Mouse (Mus musculus): ENCODE data around the gene Pik3c2a. TPM values are rescaled to one million over a fixed set of nuclear protein-coding genes. Genes with fewer than 3 reads are reported as not detected.
A peak's percentile ranks its signal among the peaks of the same experiment; 100 is the strongest.

Pik3c2a gene
- polyA plus RNA-seq, 1 experiment = 20.0 TPM

- 94% methylated on average over 1 of the region's 1 CpGs for WGBS
- H3K4me3 ChIP-seq (replicated peaks; ENCODE audit: insufficient read depth, low read depth, low read length) = no peak overlapping the region
- TF ChIP-seq POLR2A (IDR thresholded peaks at IDR 0.05; ENCODE audit: borderline replicate concordance, insufficient read depth, low read length) (no peak), CTCF (IDR thresholded peaks at IDR 0.05; ENCODE audit: borderline replicate concordance, insufficient read depth, low read depth, low read length) (no peak)
- no peaks in the 10 kb centered on the region for H3K4me1 ChIP-seq (ENCODE audit: control insufficient read depth, insufficient read depth, low read length)
- no peaks in the 10 kb centered on the region for H3K27me3 ChIP-seq (ENCODE audit: control insufficient read depth, insufficient read depth, low read length)
- no peak overlapping the region for H3K27ac ChIP-seq (ENCODE audit: insufficient read depth, low read length)
- no peak for DNase-seq
These were observed 69.0 kb downstream of the Pik3c2a start for GRCm38 (mm10) chr7:116374284-116374683.

GRCm38 (mm10) chr7:116336226-116336625 lies 107.0 kb downstream of the Pik3c2a start:
- no peak for TF ChIP-seq POLR2A (IDR thresholded peaks at IDR 0.05; ENCODE audit: borderline replicate concordance, insufficient read depth, low read length)
- TF ChIP-seq CTCF (IDR thresholded peaks at IDR 0.05; ENCODE audit: borderline replicate concordance, insufficient read depth, low read depth, low read length) = peak; percentile 23; the same call in 1 of the 2 replicates
- Histone ChIP-seq H3K27ac (ENCODE audit: insufficient read depth, low read length) (no peak overlapping the region), H3K4me3 (replicated peaks; ENCODE audit: insufficient read depth, low read depth, low read length) (no peak overlapping the region), H3K27me3 (ENCODE audit: control insufficient read depth, insufficient read depth, low read length) (no peaks in the 10 kb centered on the region), H3K4me1 (ENCODE audit: control insufficient read depth, insufficient read depth, low read length) (no peaks in the 10 kb centered on the region)
- WGBS = 85% methylated on average over 1 of the region's 1 CpGs
- peak; percentile 34 to 47 for DNase-seq

GRCm38 (mm10) chr7:116335133-116335532 lies 108.1 kb downstream of the Pik3c2a start:
- 87% methylated on average over 6 of the region's 6 CpGs for WGBS

GRCm38 (mm10) chr7:116334669-116335038 lies 108.6 kb downstream of the Pik3c2a start:
- Histone ChIP-seq H3K4me3 (replicated peaks; ENCODE audit: insufficient read depth, low read depth, low read length) (peak overlapping the region; percentile 99), H3K27ac (ENCODE audit: insufficient read depth, low read length) (no peak overlapping the region), H3K4me1 (ENCODE audit: control insufficient read depth, insufficient read depth, low read length) (no peaks in the 10 kb centered on the region), H3K27me3 (ENCODE audit: control insufficient read depth, insufficient read depth, low read length) (no peaks in the 10 kb centered on the region)
- no peak for DNase-seq
- TF ChIP-seq POLR2A (IDR thresholded peaks at IDR 0.05; ENCODE audit: borderline replicate concordance, insufficient read depth, low read length) (no peak), CTCF (IDR thresholded peaks at IDR 0.05; ENCODE audit: borderline replicate concordance, insufficient read depth, low read depth, low read length) (no peak)
- WGBS = 22% methylated on average over 8 of the region's 8 CpGs

More at GRCm38 (mm10) chr7:116335133-116335532, 108.1 kb downstream of the Pik3c2a start:
- Histone ChIP-seq H3K4me1 (ENCODE audit: control insufficient read depth, insufficient read depth, low read length) (no peaks in the 10 kb centered on the region), H3K27me3 (ENCODE audit: control insufficient read depth, insufficient read depth, low read length) (no peaks in the 10 kb centered on the region), H3K27ac (ENCODE audit: insufficient read depth, low read length) (no peak overlapping the region), H3K4me3 (replicated peaks; ENCODE audit: insufficient read depth, low read depth, low read length) (no peak overlapping the region)
- TF ChIP-seq CTCF (IDR thresholded peaks at IDR 0.05; ENCODE audit: borderline replicate concordance, insufficient read depth, low read depth, low read length) = no peak
- no peak for TF ChIP-seq POLR2A (IDR thresholded peaks at IDR 0.05; ENCODE audit: borderline replicate concordance, insufficient read depth, low read length)
- DNase-seq = no peak

GRCm38 (mm10) chr7:116333713-116334668 lies 109.3 kb downstream of the Pik3c2a start, which contains the start of gene Rps13:
Rps13 (minus strand) TSS chr7:116334195.
- H3K4me3 ChIP-seq (replicated peaks; ENCODE audit: insufficient read depth, low read depth, low read length) = peak within 1 kb of the TSS; percentile 99
- peak; percentile 94 for TF ChIP-seq POLR2A (IDR thresholded peaks at IDR 0.05; ENCODE audit: borderline replicate concordance, insufficient read depth, low read length)
- no peak for TF ChIP-seq CTCF (IDR thresholded peaks at IDR 0.05; ENCODE audit: borderline replicate concordance, insufficient read depth, low read depth, low read length)
- DNase-seq = peak; percentile 97 to 98
- no peaks in the 10 kb centered on the region for H3K27me3 ChIP-seq (ENCODE audit: control insufficient read depth, insufficient read depth, low read length)
- no peaks in the 10 kb centered on the region for H3K4me1 ChIP-seq (ENCODE audit: control insufficient read depth, insufficient read depth, low read length)
- H3K27ac ChIP-seq (ENCODE audit: insufficient read depth, low read length) = peak within 1 kb of the TSS; percentile 69
- under 1% methylated on average over 78 of the region's 78 CpGs for WGBS

GRCm38 (mm10) chr7:116331246-116331645 lies 112.0 kb downstream of the Pik3c2a start:
- no peak overlapping the region for H3K27ac ChIP-seq (ENCODE audit: insufficient read depth, low read length)
- H3K27me3 ChIP-seq (ENCODE audit: control insufficient read depth, insufficient read depth, low read length) = no peaks in the 10 kb centered on the region
- WGBS = 88% methylated on average over 2 of the region's 2 CpGs
- no peak for DNase-seq
- no peaks in the 10 kb centered on the region for H3K4me1 ChIP-seq (ENCODE audit: control insufficient read depth, insufficient read depth, low read length)
- TF ChIP-seq CTCF (IDR thresholded peaks at IDR 0.05; ENCODE audit: borderline replicate concordance, insufficient read depth, low read depth, low read length) (no peak), POLR2A (IDR thresholded peaks at IDR 0.05; ENCODE audit: borderline replicate concordance, insufficient read depth, low read length) (no peak)
- no peak overlapping the region for H3K4me3 ChIP-seq (replicated peaks; ENCODE audit: insufficient read depth, low read depth, low read length)

- 87% methylated on average over 4 of the region's 4 CpGs for WGBS
- TF ChIP-seq POLR2A (IDR thresholded peaks at IDR 0.05; ENCODE audit: borderline replicate concordance, insufficient read depth, low read length) (no peak), CTCF (IDR thresholded peaks at IDR 0.05; ENCODE audit: borderline replicate concordance, insufficient read depth, low read depth, low read length) (no peak)
These were observed 113.4 kb downstream of the Pik3c2a start for GRCm38 (mm10) chr7:116329858-116330257.

GRCm38 (mm10) chr7:116328777-116329176 lies 114.5 kb downstream of the Pik3c2a start:
- TF ChIP-seq POLR2A (IDR thresholded peaks at IDR 0.05; ENCODE audit: borderline replicate concordance, insufficient read depth, low read length) (no peak), CTCF (IDR thresholded peaks at IDR 0.05; ENCODE audit: borderline replicate concordance, insufficient read depth, low read depth, low read length) (no peak)
- no peak overlapping the region for H3K27ac ChIP-seq (ENCODE audit: insufficient read depth, low read length)
- WGBS = 74% methylated on average over 7 of the region's 7 CpGs

More at GRCm38 (mm10) chr7:116329858-116330257, 113.4 kb downstream of the Pik3c2a start:
- no peak overlapping the region for H3K4me3 ChIP-seq (replicated peaks; ENCODE audit: insufficient read depth, low read depth, low read length)
- no peaks in the 10 kb centered on the region for H3K27me3 ChIP-seq (ENCODE audit: control insufficient read depth, insufficient read depth, low read length)
- no peaks in the 10 kb centered on the region for H3K4me1 ChIP-seq (ENCODE audit: control insufficient read depth, insufficient read depth, low read length)
- H3K27ac ChIP-seq (ENCODE audit: insufficient read depth, low read length) = no peak overlapping the region
- no peak for DNase-seq

More at GRCm38 (mm10) chr7:116328777-116329176, 114.5 kb downstream of the Pik3c2a start:
- Histone ChIP-seq H3K27me3 (ENCODE audit: control insufficient read depth, insufficient read depth, low read length) (no peaks in the 10 kb centered on the region), H3K4me3 (replicated peaks; ENCODE audit: insufficient read depth, low read depth, low read length) (no peak overlapping the region), H3K4me1 (ENCODE audit: control insufficient read depth, insufficient read depth, low read length) (no peaks in the 10 kb centered on the region)
- DNase-seq = no peak

All from cerebellum, adult 2 months (tissue).